8 mouse cellular contexts compared by ENCODE assay signal in the genomic region with DNA sequence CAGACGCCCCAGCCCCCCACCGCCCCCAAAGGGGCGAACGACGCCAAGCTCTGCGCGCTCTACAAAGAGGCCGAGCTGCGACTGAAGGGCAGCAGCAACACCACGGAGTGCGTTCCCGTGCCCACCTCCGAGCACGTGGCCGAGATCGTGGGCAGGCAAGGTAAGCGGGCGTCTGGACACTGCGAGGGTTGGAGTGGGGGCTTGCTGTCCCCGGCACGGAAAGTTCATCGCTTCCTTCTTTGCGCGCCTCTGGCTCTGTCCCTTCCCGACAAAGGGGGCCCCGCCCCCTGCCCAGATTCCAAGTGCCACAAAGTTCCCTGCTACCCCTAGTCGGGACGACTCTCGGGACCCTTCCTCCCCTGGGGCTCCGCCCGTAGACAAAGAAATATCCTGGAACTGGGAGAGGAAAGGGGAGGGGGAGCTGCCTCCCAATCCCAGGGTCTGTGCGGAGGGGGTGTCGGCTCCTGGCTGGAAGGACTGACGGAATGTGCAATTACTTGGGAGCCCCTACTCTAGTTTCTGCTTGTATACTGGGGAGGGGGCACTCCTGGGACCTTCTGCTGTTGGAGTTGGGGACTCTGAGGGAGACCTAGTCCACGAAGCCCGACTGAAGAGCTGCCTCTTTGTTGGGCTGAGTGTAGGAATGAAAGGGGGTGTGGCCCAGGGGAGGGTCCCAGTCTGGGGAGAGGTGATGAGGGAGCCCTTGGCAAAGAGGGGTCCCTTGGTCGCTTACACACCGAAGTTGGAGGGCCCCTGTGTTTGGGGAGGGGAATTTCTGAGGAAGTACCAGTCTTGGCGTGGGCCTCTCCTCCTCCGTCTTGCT. TPM values are rescaled to one million over a fixed set of nuclear protein-coding genes. Genes with fewer than 3 reads are reported as not detected.
A peak's percentile ranks its signal among the peaks of the same experiment; 100 is the strongest.
DNase-seq lines count a peak whose midpoint lies in the region; ATAC-seq and TF ChIP-seq lines count a peak whose summit lies in the region.

No protein-coding gene starts in this region.

- ATAC-seq in kidney, embryonic 15.5 days (replicated peaks; ENCODE audit: low FRiP score) = peak; percentile 23
- ATAC-seq in forebrain, embryonic 15.5 days (replicated peaks) = peak; percentile 52
- ATAC-seq in limb, embryonic 14.5 days (ENCODE audit: low FRiP score, low read depth) = 0 out of 2 replicates have a peak, but pooled peaks have one; percentile 3
- ATAC-seq in neural tube, embryonic 14.5 days (ENCODE audit: low read depth) = peak; percentile 26
- ATAC-seq in megakaryocyte progenitor cell, adult 5-6 weeks (replicated peaks; ENCODE audit: poor library complexity) = no peak

- H3K27me3 ChIP-seq in kidney, embryonic 15.5 days = no peaks in the 10 kb centered on the region
- no peaks in the 10 kb centered on the region for H3K27me3 ChIP-seq in forebrain, embryonic 15.5 days
- H3K27me3 ChIP-seq in limb, embryonic 14.5 days (ENCODE audit: control insufficient read depth, insufficient read depth, low read length) = no peaks in the 10 kb centered on the region
- H3K27me3 ChIP-seq in neural tube, embryonic 14.5 days (ENCODE audit: control insufficient read depth, insufficient read depth, low read length) = no peaks in the 10 kb centered on the region

- H3K9me3 ChIP-seq in kidney, embryonic 15.5 days (replicated peaks) = no peaks in the 10 kb centered on the region
- no peaks in the 10 kb centered on the region for H3K9me3 ChIP-seq in forebrain, embryonic 15.5 days
- H3K9me3 ChIP-seq in limb, embryonic 14.5 days (ENCODE audit: control insufficient read depth, low read length) = no peaks in the 10 kb centered on the region
- no peaks in the 10 kb centered on the region for H3K9me3 ChIP-seq in neural tube, embryonic 14.5 days (ENCODE audit: control insufficient read depth, low read length)

- under 1% methylated on average over 40 of the region's 40 CpGs for WGBS in kidney, embryonic 15.5 days
- under 1% methylated on average over 40 of the region's 40 CpGs for WGBS in forebrain, embryonic 15.5 days
- under 1% methylated on average over 38 of the region's 40 CpGs for WGBS in limb, embryonic 14.5 days
- under 1% methylated on average over 33 of the region's 40 CpGs for WGBS in neural tube, embryonic 14.5 days

- H3K27ac ChIP-seq in kidney, embryonic 15.5 days = peak overlapping the region; percentile 99
- H3K27ac ChIP-seq in forebrain, embryonic 15.5 days (replicated peaks) = peak overlapping the region; percentile 100
- peak overlapping the region; percentile 98 for H3K27ac ChIP-seq in limb, embryonic 14.5 days (replicated peaks; ENCODE audit: low read depth, low read length)
- H3K27ac ChIP-seq in neural tube, embryonic 14.5 days (ENCODE audit: low read depth, low read length) = peak overlapping the region; percentile 98

- peak overlapping the region; percentile 97 for H3K9ac ChIP-seq in kidney, embryonic 15.5 days
- peak overlapping the region; percentile 99 for H3K9ac ChIP-seq in forebrain, embryonic 15.5 days (replicated peaks)
- peak overlapping the region; percentile 99 for H3K9ac ChIP-seq in limb, embryonic 14.5 days (ENCODE audit: low read depth, low read length, severe bottlenecking)
- H3K9ac ChIP-seq in neural tube, embryonic 14.5 days (replicated peaks; ENCODE audit: low read depth, low read length) = peak overlapping the region; percentile 99

- DNase-seq in kidney, adult 18-20 months = no peak
- DNase-seq in R1 (ENCODE audit: low read depth, low spot score) = peak; percentile 79
- DNase-seq in limb, embryonic 14.5 days (ENCODE audit: low spot score) = peak; percentile 67
- no peak for DNase-seq in urinary bladder, postnatal 10 days (ENCODE audit: low spot score)

- TF ChIP-seq POLR2A in limb, embryonic 14.5 days (IDR thresholded peaks at IDR 0.05; ENCODE audit: borderline replicate concordance, extremely low read depth, insufficient read depth, insufficient read length) = peak; percentile 49; the same call in 1 of the 2 replicates

- peaks cover 73% of the 10 kb centered on the region for H3K4me1 ChIP-seq in kidney, embryonic 15.5 days
- H3K4me1 ChIP-seq in forebrain, embryonic 15.5 days = peaks cover 68% of the 10 kb centered on the region
- H3K4me1 ChIP-seq in limb, embryonic 14.5 days (ENCODE audit: control insufficient read depth, insufficient read depth, low read length) = peaks cover 55% of the 10 kb centered on the region
- H3K4me1 ChIP-seq in neural tube, embryonic 14.5 days (ENCODE audit: control insufficient read depth, insufficient read depth, low read length) = peaks cover 60% of the 10 kb centered on the region

- peak overlapping the region; percentile 88 for H3K4me3 ChIP-seq in kidney, embryonic 15.5 days (replicated peaks)
- peak overlapping the region; percentile 93 for H3K4me3 ChIP-seq in forebrain, embryonic 15.5 days
- H3K4me3 ChIP-seq in limb, embryonic 14.5 days (replicated peaks; ENCODE audit: low read length) = peak overlapping the region; percentile 96
- H3K4me3 ChIP-seq in neural tube, embryonic 14.5 days (ENCODE audit: low read depth, low read length) = peak overlapping the region; percentile 96

- H3K4me2 ChIP-seq in kidney, embryonic 15.5 days = peak overlapping the region; percentile 87
- peak overlapping the region; percentile 93 for H3K4me2 ChIP-seq in forebrain, embryonic 15.5 days (replicated peaks)
- H3K4me2 ChIP-seq in limb, embryonic 14.5 days (replicated peaks; ENCODE audit: low read depth, low read length, severe bottlenecking) = peak overlapping the region; percentile 62
- H3K4me2 ChIP-seq in neural tube, embryonic 14.5 days (ENCODE audit: low read depth, low read length) = peak overlapping the region; percentile 77

- peaks cover 20% of the 10 kb centered on the region for H3K36me3 ChIP-seq in kidney, embryonic 15.5 days
- peaks cover 20% of the 10 kb centered on the region for H3K36me3 ChIP-seq in forebrain, embryonic 15.5 days
- peaks cover 35% of the 10 kb centered on the region for H3K36me3 ChIP-seq in limb, embryonic 14.5 days (ENCODE audit: control insufficient read depth, insufficient read depth, low read length)
- H3K36me3 ChIP-seq in neural tube, embryonic 14.5 days (ENCODE audit: control insufficient read depth, insufficient read depth, low read length) = peaks cover 22% of the 10 kb centered on the region

RNA-seq across cellular contexts. Expression of gene Mex3a, which starts 0.7 kb away (rescaled TPM):
- polyA plus RNA-seq in kidney, embryonic 15.5 days (2015; fragmentation: Nextera tagmentation; extraction: Ambion mirVana) = 20.9 and 22.0 TPM in 2 replicates
- 50.6 and 55.6 TPM in 2 replicates for polyA plus RNA-seq in forebrain, embryonic 15.5 days (2015; fragmentation: Nextera tagmentation; extraction: Ambion mirVana)
- 49.3 and 60.8 TPM in 2 replicates for polyA plus RNA-seq in limb, embryonic 14.5 days (2012; rRNA removed)
- 26.7 and 33.1 TPM in 2 replicates for polyA plus RNA-seq in limb, embryonic 14.5 days (2014; fragmentation: Nextera tagmentation; extraction: Ambion mirVana)
- polyA plus RNA-seq in neural tube, embryonic 14.5 days (2014; fragmentation: Nextera tagmentation; extraction: Ambion mirVana) = 34.0 and 35.3 TPM in 2 replicates
- 3.8 and 3.9 TPM in 2 replicates for total RNA-seq in megakaryocyte progenitor cell, adult 5-6 weeks (2015)
- 1.7 and 2.8 TPM in 2 replicates for total RNA-seq in megakaryocyte progenitor cell, adult 5-6 weeks (2017)

RNA-seq across cellular contexts. Expression of gene Rab25, which starts 15.2 kb away (rescaled TPM):
- polyA plus RNA-seq in kidney, embryonic 15.5 days (2015; fragmentation: Nextera tagmentation; extraction: Ambion mirVana) = 15.1 and 17.4 TPM in 2 replicates
- polyA plus RNA-seq in forebrain, embryonic 15.5 days (2015; fragmentation: Nextera tagmentation; extraction: Ambion mirVana) = 0.15 and 0.28 TPM in 2 replicates
- 27.0 and 35.0 TPM in 2 replicates for polyA plus RNA-seq in limb, embryonic 14.5 days (2012; rRNA removed)
- 52.7 and 70.4 TPM in 2 replicates for polyA plus RNA-seq in limb, embryonic 14.5 days (2014; fragmentation: Nextera tagmentation; extraction: Ambion mirVana)
- polyA plus RNA-seq in neural tube, embryonic 14.5 days (2014; fragmentation: Nextera tagmentation; extraction: Ambion mirVana) = not detected in 2 replicates
- 0.17 TPM in 1 of 2 replicates, not detected in the other for total RNA-seq in megakaryocyte progenitor cell, adult 5-6 weeks (2015)
- 0.37 TPM in 1 of 2 replicates, not detected in the other for total RNA-seq in megakaryocyte progenitor cell, adult 5-6 weeks (2017)

RNA-seq across cellular contexts. Expression of gene Lamtor2, which starts 20.0 kb away (rescaled TPM):
- 167 and 173 TPM in 2 replicates for polyA plus RNA-seq in kidney, embryonic 15.5 days (2015; fragmentation: Nextera tagmentation; extraction: Ambion mirVana)
- 169 and 187 TPM in 2 replicates for polyA plus RNA-seq in forebrain, embryonic 15.5 days (2015; fragmentation: Nextera tagmentation; extraction: Ambion mirVana)
- polyA plus RNA-seq in limb, embryonic 14.5 days (2012; rRNA removed) = 92.5 and 117 TPM in 2 replicates
- polyA plus RNA-seq in limb, embryonic 14.5 days (2014; fragmentation: Nextera tagmentation; extraction: Ambion mirVana) = 100 and 103 TPM in 2 replicates
- polyA plus RNA-seq in neural tube, embryonic 14.5 days (2014; fragmentation: Nextera tagmentation; extraction: Ambion mirVana) = 97.0 and 106 TPM in 2 replicates
- 42.4 and 46.4 TPM in 2 replicates for total RNA-seq in megakaryocyte progenitor cell, adult 5-6 weeks (2015)
- total RNA-seq in megakaryocyte progenitor cell, adult 5-6 weeks (2017) = 93.9 and 115 TPM in 2 replicates

RNA-seq across cellular contexts. Expression of gene Ubqln4, which starts 20.7 kb away (rescaled TPM):
- polyA plus RNA-seq in kidney, embryonic 15.5 days (2015; fragmentation: Nextera tagmentation; extraction: Ambion mirVana) = 54.0 and 57.9 TPM in 2 replicates
- polyA plus RNA-seq in forebrain, embryonic 15.5 days (2015; fragmentation: Nextera tagmentation; extraction: Ambion mirVana) = 45.8 and 47.6 TPM in 2 replicates
- polyA plus RNA-seq in limb, embryonic 14.5 days (2012; rRNA removed) = 90.4 and 112 TPM in 2 replicates
- 52.5 and 57.8 TPM in 2 replicates for polyA plus RNA-seq in limb, embryonic 14.5 days (2014; fragmentation: Nextera tagmentation; extraction: Ambion mirVana)
- 43.5 and 44.1 TPM in 2 replicates for polyA plus RNA-seq in neural tube, embryonic 14.5 days (2014; fragmentation: Nextera tagmentation; extraction: Ambion mirVana)
- 42.0 and 49.7 TPM in 2 replicates for total RNA-seq in megakaryocyte progenitor cell, adult 5-6 weeks (2015)
- 40.6 and 47.5 TPM in 2 replicates for total RNA-seq in megakaryocyte progenitor cell, adult 5-6 weeks (2017)

RNA-seq across cellular contexts. Expression of gene Lmna, which starts 23.1 kb away (rescaled TPM):
- 89.2 and 92.0 TPM in 2 replicates for polyA plus RNA-seq in kidney, embryonic 15.5 days (2015; fragmentation: Nextera tagmentation; extraction: Ambion mirVana)
- 23.4 and 27.5 TPM in 2 replicates for polyA plus RNA-seq in forebrain, embryonic 15.5 days (2015; fragmentation: Nextera tagmentation; extraction: Ambion mirVana)
- polyA plus RNA-seq in limb, embryonic 14.5 days (2012; rRNA removed) = 238 and 364 TPM in 2 replicates
- polyA plus RNA-seq in limb, embryonic 14.5 days (2014; fragmentation: Nextera tagmentation; extraction: Ambion mirVana) = 378 and 402 TPM in 2 replicates
- polyA plus RNA-seq in neural tube, embryonic 14.5 days (2014; fragmentation: Nextera tagmentation; extraction: Ambion mirVana) = 41.0 and 41.4 TPM in 2 replicates
- 2.3 and 2.6 TPM in 2 replicates for total RNA-seq in megakaryocyte progenitor cell, adult 5-6 weeks (2015)
- 5.8 and 9.8 TPM in 2 replicates for total RNA-seq in megakaryocyte progenitor cell, adult 5-6 weeks (2017)

Comparison
In these comparisons a context has a peak if more than half of its experiments do, and no peak if none do; other contexts are left out.
1. DNase-seq: peak in R1 (single experiment) and limb, embryonic 14.5 days (single experiment); none in kidney, adult 18-20 months (single experiment) and urinary bladder, postnatal 10 days (single experiment).
2. RNA of gene Rab25, which starts 15.2 kb away (polyA plus RNA-seq): 27.0 to 70.4 TPM in limb, embryonic 14.5 days and 15.1 to 17.4 TPM in kidney, embryonic 15.5 days; 0.15 to 0.28 TPM in forebrain, embryonic 15.5 days and not detected in neural tube, embryonic 14.5 days; every median in the first group is over 10 times any median in the second.
3. Peak in every context shown above with its lines, with median percentiles within 50 percentile points of each other: H3K27ac ChIP-seq, H3K4me2 ChIP-seq, H3K4me3 ChIP-seq and H3K9ac ChIP-seq.